Mouse (Mus musculus) embryonic facial prominence, embryonic 11.5 days (tissue): ENCODE measurements around the gene Cep55. TPM values are rescaled to one million over a fixed set of nuclear protein-coding genes. Genes with fewer than 3 reads are reported as not detected.
A peak's percentile ranks its signal among the peaks of the same experiment; 100 is the strongest.

Source experiments
- ATAC-seq: fragments of 200-750 bp; cut with Nextera tagmentation; replicated peaks from 2 replicates; pipeline ENCODE4 v1.8.0; 2017; ENCODE audit warnings: low read depth; ENCODE audit not compliant: insufficient number of reproducible peaks, low FRiP score, low TSS enrichment
- DNase-seq: peaks from one replicate; pipeline ENCODE4 v3.0.0-alpha.2; 2015; ENCODE audit warnings: low spot score
- H3K27ac ChIP-seq: fragments of 300-500 bp; sonication (generic); replicated peaks from 2 replicates; pipeline ENCODE4 v1.5.1; 2014; ENCODE audit warnings: mild to moderate bottlenecking, low read depth, low read length, control low read depth
- H3K27me3 ChIP-seq: fragments of 300-500 bp; sonication (generic); 2 replicates; pipeline ENCODE4 v1.6.1; 2014; ENCODE audit warnings: mild to moderate bottlenecking, low read length, moderate library complexity, mixed read lengths; ENCODE audit not compliant: control insufficient read depth, insufficient read depth
- H3K36me3 ChIP-seq: fragments of 300-500 bp; sonication (generic); replicated peaks from 2 replicates; pipeline ENCODE4 v1.6.1; 2014; ENCODE audit warnings: low read depth, mild to moderate bottlenecking, low read length, moderate library complexity, mixed read lengths; ENCODE audit not compliant: control insufficient read depth, insufficient read depth
- H3K4me1 ChIP-seq: fragments of 300-500 bp; sonication (generic); 2 replicates; pipeline ENCODE4 v1.6.1; 2014; ENCODE audit warnings: low read length, mixed read lengths; ENCODE audit not compliant: control insufficient read depth, insufficient read depth
- H3K4me2 ChIP-seq: fragments of 300-500 bp; sonication (generic); 2 replicates; pipeline ENCODE4 v1.6.1; 2014; ENCODE audit warnings: low read depth, mild to moderate bottlenecking, control low read depth, low read length, moderate library complexity
- H3K4me3 ChIP-seq: fragments of 300-500 bp; sonication (generic); 2 replicates; pipeline ENCODE4 v1.5.1; 2014; ENCODE audit warnings: low read depth, low read length, control low read depth
- H3K9ac ChIP-seq: fragments of 300-500 bp; sonication (generic); replicated peaks from 2 replicates; pipeline ENCODE4 v1.6.1; 2014; ENCODE audit warnings: mild to moderate bottlenecking, control low read depth, low read length
- H3K9me3 ChIP-seq: fragments of 300-500 bp; sonication (generic); replicated peaks from 2 replicates; pipeline ENCODE4 v1.6.1; 2016; ENCODE audit warnings: mild to moderate bottlenecking, low read length, inconsistent platforms, mixed read lengths; ENCODE audit not compliant: control insufficient read depth
- WGBS: fragments of 180-500 bp; shearing (Covaris S2); extraction: QIAGEN DNeasy Blood & Tissue Kit; methylation state at CpG from one replicate; pipeline ENCODE4 v1.1.7; 2014; 5-methylcytosine and 5-hydroxymethylcytosine counted together
- polyA plus RNA-seq: library from polyadenylated mRNA; unstranded; fragments of >200 nt; fragmentation: Nextera tagmentation; extraction: Ambion mirVana; gene quantifications from 2 replicates; pipeline ENCODE4 v1.2.1, GENCODE M21; 2014

The Cep55 gene
- polyA plus RNA-seq, 1 experiment from 2014 or later, result 47.7 TPM

- H3K27me3 ChIP-seq, result peaks cover 9% of the 10 kb centered on the region
- H3K4me2 ChIP-seq, result no peak overlapping the region
- no peaks in the 10 kb centered on the region for H3K9me3 ChIP-seq
- 52% methylated on average over 4 of the region's 4 CpGs for WGBS
- no peak overlapping the region for H3K4me3 ChIP-seq
- H3K4me1 ChIP-seq, result no peaks in the 10 kb centered on the region
- DNase-seq (no peak), ATAC-seq (no peak)
- H3K9ac ChIP-seq, result no peak overlapping the region
- no peaks in the 10 kb centered on the region for H3K36me3 ChIP-seq
- H3K27ac ChIP-seq, result no peak overlapping the region
Observed at GRCm38 (mm10) chr19:38091512-38091985, 36.7 kb downstream of the Cep55 start.

- no peaks in the 10 kb centered on the region for H3K9me3 ChIP-seq
- no peaks in the 10 kb centered on the region; the same call in 1 of the 2 replicates for H3K4me1 ChIP-seq
- H3K9ac ChIP-seq, result no peak overlapping the region
- ATAC-seq (no peak), DNase-seq (peak; percentile 2)
- peaks cover 32% of the 10 kb centered on the region for H3K27me3 ChIP-seq
- 5% methylated on average over 4 of the region's 4 CpGs for WGBS
- H3K4me2 ChIP-seq, result no peak overlapping the region
- no peak overlapping the region for H3K27ac ChIP-seq
- H3K36me3 ChIP-seq, result no peaks in the 10 kb centered on the region
- H3K4me3 ChIP-seq, result no peak overlapping the region
Observed at GRCm38 (mm10) chr19:38096231-38096630, 41.4 kb downstream of the Cep55 start.

- no peaks in the 10 kb centered on the region for H3K36me3 ChIP-seq
- peak within 1 kb of the TSS; percentile 53 for H3K4me2 ChIP-seq
- DNase-seq, result peak; percentile 45
- H3K4me1 ChIP-seq, result no peaks in the 10 kb centered on the region; the same call in 1 of the 2 replicates
- peaks cover 32% of the 10 kb centered on the region for H3K27me3 ChIP-seq
- no peak within 1 kb of the TSS for H3K9ac ChIP-seq
- under 1% methylated on average over 76 of the region's 77 CpGs for WGBS
- ATAC-seq, result peak; percentile 64
- peak within 1 kb of the TSS; percentile 25 for H3K4me3 ChIP-seq
- no peak within 1 kb of the TSS for H3K27ac ChIP-seq
- no peaks in the 10 kb centered on the region for H3K9me3 ChIP-seq
Observed at GRCm38 (mm10) chr19:38096858-38097758, 42.3 kb downstream of the Cep55 start, which contains the start of gene Ffar4. Gene Ffar4, plus strand, starts transcription at chr19:38097071.

- 96% methylated on average over 4 of the region's 4 CpGs for WGBS
- H3K4me3 ChIP-seq, result no peak overlapping the region
- ATAC-seq (no peak), DNase-seq (no peak)
- no peaks in the 10 kb centered on the region for H3K27me3 ChIP-seq
- H3K36me3 ChIP-seq, result no peaks in the 10 kb centered on the region
- H3K9ac ChIP-seq, result no peak overlapping the region
- no peaks in the 10 kb centered on the region for H3K4me1 ChIP-seq
- no peaks in the 10 kb centered on the region for H3K9me3 ChIP-seq
- no peak overlapping the region for H3K4me2 ChIP-seq
- H3K27ac ChIP-seq, result no peak overlapping the region
Observed at GRCm38 (mm10) chr19:38107871-38108270, 53.1 kb downstream of the Cep55 start.

- ATAC-seq, result no peak
- no peak overlapping the region for H3K27ac ChIP-seq
- no peak overlapping the region for H3K4me2 ChIP-seq
- H3K9me3 ChIP-seq, result no peaks in the 10 kb centered on the region
- H3K36me3 ChIP-seq, result no peaks in the 10 kb centered on the region
- no peaks in the 10 kb centered on the region for H3K4me1 ChIP-seq
- H3K27me3 ChIP-seq, result no peaks in the 10 kb centered on the region
- no peak overlapping the region for H3K9ac ChIP-seq
- H3K4me3 ChIP-seq, result no peak overlapping the region
- DNase-seq, result no peak
- 93% methylated on average over 15 of the region's 15 CpGs for WGBS
Observed at GRCm38 (mm10) chr19:38109506-38110242, 54.9 kb downstream of the Cep55 start.

GRCm38 (mm10) chr19:38111056-38111455 is 56.2 kb downstream of the Cep55 start:
- no peak for ATAC-seq
- 73% methylated on average over 8 of the region's 8 CpGs for WGBS
- H3K4me2 ChIP-seq, result no peak overlapping the region

GRCm38 (mm10) chr19:38112575-38112974 is 57.8 kb downstream of the Cep55 start:
- WGBS, result 44% methylated on average over 4 of the region's 4 CpGs
- no peak overlapping the region for H3K27ac ChIP-seq
- H3K4me1 ChIP-seq, result no peaks in the 10 kb centered on the region
- H3K27me3 ChIP-seq, result no peaks in the 10 kb centered on the region
- no peak overlapping the region for H3K4me2 ChIP-seq
- H3K36me3 ChIP-seq, result no peaks in the 10 kb centered on the region
- no peaks in the 10 kb centered on the region for H3K9me3 ChIP-seq
- H3K4me3 ChIP-seq, result no peak overlapping the region
- ATAC-seq, result no peak
- no peak overlapping the region for H3K9ac ChIP-seq
- no peak for DNase-seq

More at GRCm38 (mm10) chr19:38111056-38111455, 56.2 kb downstream of the Cep55 start:
- DNase-seq, result no peak
- Histone ChIP-seq H3K4me1 (no peaks in the 10 kb centered on the region), H3K9ac (no peak overlapping the region), H3K36me3 (no peaks in the 10 kb centered on the region), H3K27me3 (no peaks in the 10 kb centered on the region), H3K27ac (no peak overlapping the region), H3K9me3 (no peaks in the 10 kb centered on the region), H3K4me3 (no peak overlapping the region)
